Mouse (Mus musculus) MEL (cell line): ENCODE measurements around the gene Acap1. TPM values are rescaled to one million over a fixed set of nuclear protein-coding genes. Genes with fewer than 3 reads are reported as not detected.

ENCODE experiments used
- DNase-seq: peaks from one replicate; pipeline ENCODE4 v3.0.0; 2011; ENCODE audit warnings: low read depth, low spot score
- H3K27ac ChIP-seq: 2 replicates; pipeline ENCODE4 v1.5.1; 2012; ENCODE audit warnings: low read depth, mild to moderate bottlenecking, control low read depth, low read length, moderate library complexity; ENCODE audit not compliant: control insufficient read depth
- H3K27me3 ChIP-seq, 2 experiments: fragments of 150-350 bp in 1 of 2; sonication (generic) in 1 of 2; 2 replicates each; pipeline ENCODE4 v1.6.1; 2012; ENCODE audit warnings: low read length in 2 of 2, mild to moderate bottlenecking in 2 of 2, improper control_type of control experiment in 1 of 2, moderate library complexity in 1 of 2; ENCODE audit not compliant: insufficient read depth in 2 of 2, control insufficient read depth in 1 of 2
- H3K36me3 ChIP-seq, 2 experiments: 2 replicates each; pipeline ENCODE4 v1.6.1; 2012 to 2014; ENCODE audit warnings: low read length in 2 of 2, improper control_type of control experiment in 1 of 2, inconsistent platforms in 1 of 2, mild to moderate bottlenecking in 1 of 2; ENCODE audit not compliant: insufficient read depth in 2 of 2, control insufficient read depth in 1 of 2
- H3K4me1 ChIP-seq, 2 experiments: fragments of 150-350 bp in 1 of 2; sonication (generic) in 1 of 2; 2 replicates each; pipeline ENCODE4 v1.6.1; 2012; ENCODE audit warnings: low read length in 2 of 2, improper control_type of control experiment in 1 of 2, mild to moderate bottlenecking in 1 of 2; ENCODE audit not compliant: insufficient read depth in 2 of 2, control insufficient read depth in 1 of 2
- H3K4me3 ChIP-seq, 2 experiments: fragments of 150-350 bp in 1 of 2; sonication (generic) in 1 of 2; 2 replicates each; pipeline ENCODE4 v1.5.1; 2012; ENCODE audit warnings: low read depth in 2 of 2, low read length in 2 of 2, mild to moderate bottlenecking in 2 of 2, moderate library complexity in 2 of 2, control low read depth in 1 of 2, improper control_type of control experiment in 1 of 2; ENCODE audit not compliant: control insufficient read depth in 1 of 2, insufficient read depth in 1 of 2
- H3K79me2 ChIP-seq: 2 replicates; pipeline ENCODE4 v1.6.1; 2012; ENCODE audit warnings: mild to moderate bottlenecking, low read length, moderate library complexity; ENCODE audit not compliant: control insufficient read depth, poor library complexity, insufficient read depth
- H3K9ac ChIP-seq: 2 replicates; pipeline ENCODE4 v1.6.1; 2012; ENCODE audit warnings: low read depth, mild to moderate bottlenecking, control low read depth, low read length, moderate library complexity; ENCODE audit not compliant: control insufficient read depth, poor library complexity, severe bottlenecking
- H3K9me3 ChIP-seq: fragments of 150-350 bp; sonication (generic); replicated peaks from 2 replicates; pipeline ENCODE4 v1.6.1; 2012; ENCODE audit warnings: mild to moderate bottlenecking, low read length, improper control_type of control experiment, moderate library complexity; ENCODE audit not compliant: insufficient read depth
- CTCF ChIP-seq, 3 experiments: IDR thresholded peaks in 2 of 3; conservative IDR thresholded peaks in 1 of 3; 2 replicates each; pipeline ENCODE4 v1.5.1; 2011 to 2012; ENCODE audit warnings: low read length in 3 of 3, low read depth in 2 of 3, mild to moderate bottlenecking in 2 of 3, improper control_type of control experiment in 1 of 3, inconsistent platforms in 1 of 3, mixed read lengths in 1 of 3, moderate library complexity in 1 of 3; ENCODE audit not compliant: control insufficient read depth in 1 of 3, insufficient read depth in 1 of 3, poor library complexity in 1 of 3, severe bottlenecking in 1 of 3
- ELF1 ChIP-seq: IDR thresholded peaks from 2 replicates; pipeline ENCODE4 v1.6.1; 2014; ENCODE audit warnings: low read depth, mild to moderate bottlenecking, inconsistent platforms, low read length, improper control_type of control experiment, moderate library complexity
- EP300 ChIP-seq, 2 experiments: IDR thresholded peaks; 2 replicates each; pipeline ENCODE4 v1.6.1; 2011; ENCODE audit warnings: improper control_type of control experiment in 2 of 2, low read length in 2 of 2, low read depth in 1 of 2, mild to moderate bottlenecking in 1 of 2
- JUND ChIP-seq: IDR thresholded peaks from 2 replicates; pipeline ENCODE4 v1.6.1; 2011; ENCODE audit warnings: low read depth, mild to moderate bottlenecking, improper control_type of control experiment, low read length
- MAFK ChIP-seq: IDR thresholded peaks from 2 replicates; pipeline ENCODE4 v1.6.1; 2011; ENCODE audit warnings: low read depth, mild to moderate bottlenecking, low read length, improper control_type of control experiment, borderline replicate concordance
- MAX ChIP-seq: IDR thresholded peaks from 2 replicates; pipeline ENCODE4 v1.6.1; 2011; ENCODE audit warnings: low read length, improper control_type of control experiment
- MAZ ChIP-seq: IDR thresholded peaks from 2 replicates; pipeline ENCODE4 v1.6.1; 2012; ENCODE audit warnings: low read depth, mild to moderate bottlenecking, inconsistent platforms, low read length, improper control_type of control experiment
- MYB ChIP-seq: IDR thresholded peaks from 2 replicates; pipeline ENCODE4 v1.6.1; 2011; ENCODE audit warnings: mild to moderate bottlenecking, low read depth, low read length, improper control_type of control experiment
- MYC ChIP-seq: IDR thresholded peaks from 2 replicates; pipeline ENCODE4 v1.6.1; 2011; ENCODE audit warnings: low read depth, mild to moderate bottlenecking, low read length, improper control_type of control experiment, moderate library complexity
- NELFE ChIP-seq: IDR thresholded peaks from 2 replicates; pipeline ENCODE4 v1.6.1; 2011; ENCODE audit warnings: low read depth, low read length, improper control_type of control experiment
- NRF1 ChIP-seq: IDR thresholded peaks from 2 replicates; pipeline ENCODE4 v1.6.1; 2014; ENCODE audit warnings: low read depth, mild to moderate bottlenecking, inconsistent platforms, low read length, improper control_type of control experiment, moderate library complexity; ENCODE audit not compliant: poor library complexity, insufficient read depth, severe bottlenecking
- POLR2AphosphoS5 ChIP-seq: IDR thresholded peaks from 2 replicates; pipeline ENCODE4 v1.6.1; 2012; ENCODE audit warnings: low read depth, borderline replicate concordance, mild to moderate bottlenecking, inconsistent platforms, low read length, moderate library complexity, mixed read lengths
- RAD21 ChIP-seq: IDR thresholded peaks from 2 replicates; pipeline ENCODE4 v1.6.1; 2011; ENCODE audit warnings: mild to moderate bottlenecking, low read depth, low read length, improper control_type of control experiment
- SMC3 ChIP-seq: IDR thresholded peaks from 2 replicates; pipeline ENCODE4 v1.6.1; 2011; ENCODE audit warnings: low read depth, low read length, improper control_type of control experiment
- TAL1 ChIP-seq: IDR thresholded peaks from 2 replicates; pipeline ENCODE4 v1.6.1; 2012; ENCODE audit warnings: mild to moderate bottlenecking, inconsistent platforms, low read length, moderate library complexity, mixed read lengths
- TBP ChIP-seq: IDR thresholded peaks from 2 replicates; pipeline ENCODE4 v1.8.0; 2011; ENCODE audit warnings: low read depth, low read length, improper control_type of control experiment
- UBTF ChIP-seq: IDR thresholded peaks from 2 replicates; pipeline ENCODE4 v1.6.1; 2012; ENCODE audit warnings: low read depth, mild to moderate bottlenecking, inconsistent platforms, low read length, improper control_type of control experiment, moderate library complexity, borderline replicate concordance; ENCODE audit not compliant: insufficient read depth
- USF1 ChIP-seq: IDR thresholded peaks from 2 replicates; pipeline ENCODE4 v1.6.1; 2014; ENCODE audit warnings: low read depth, mild to moderate bottlenecking, inconsistent platforms, low read length, improper control_type of control experiment, moderate library complexity
- USF2 ChIP-seq, 2 experiments: IDR thresholded peaks; 2 replicates each; pipeline ENCODE4 v1.6.1; 2011 to 2012; ENCODE audit warnings: improper control_type of control experiment in 2 of 2, low read length in 2 of 2, borderline replicate concordance in 1 of 2, inconsistent platforms in 1 of 2, low read depth in 1 of 2, mild to moderate bottlenecking in 1 of 2; ENCODE audit not compliant: insufficient read depth in 1 of 2
- ZC3H11A ChIP-seq: IDR thresholded peaks from 2 replicates; pipeline ENCODE4 v1.6.1; 2012; ENCODE audit warnings: low read depth, mild to moderate bottlenecking, inconsistent platforms, low read length, improper control_type of control experiment
- ZKSCAN1 ChIP-seq: IDR thresholded peaks from 2 replicates; pipeline ENCODE4 v1.6.1; 2012; ENCODE audit warnings: low read depth, mild to moderate bottlenecking, inconsistent platforms, low read length, improper control_type of control experiment, moderate library complexity
- ZMIZ1 ChIP-seq: IDR thresholded peaks from 2 replicates; pipeline ENCODE4 v1.6.1; 2012; ENCODE audit warnings: low read depth, mild to moderate bottlenecking, inconsistent platforms, low read length, improper control_type of control experiment, moderate library complexity
- polyA plus RNA-seq, 2 experiments: library from polyadenylated mRNA; stranded (reverse) in 1 of 2; unstranded in 1 of 2; fragments of >175 nt in 1 of 2; fragments of >200 nt in 1 of 2; gene quantifications; 2 replicates each; pipeline versions ENCODE4 v1.2.1 to v1.2.4; 2012; ENCODE audit warnings: low replicate concordance in 2 of 2, low read depth in 1 of 2; ENCODE audit not compliant: insufficient read length in 2 of 2, insufficient read depth in 1 of 2, missing spikeins in 1 of 2
- total RNA-seq: library from RNA; depleted of rRNA; stranded (reverse); fragments of 300-350 nt; gene quantifications from 2 replicates; pipeline ENCODE4 v1.2.3, GENCODE M21; 2012

The Acap1 gene
- total and polyA plus RNA-seq, 3 experiments, result 20.7 to 42.2 TPM; not detected in 1

GRCm38 (mm10) chr11:69850754-69851153 is 44.6 kb downstream of the Acap1 start:
- Histone ChIP-seq H3K27me3 (no peaks in the 10 kb centered on the region), H3K27ac (no peak overlapping the region), H3K36me3 (peaks cover 0 to 14% of the 10 kb centered on the region in 2 experiments; a peak in 2 of 4 replicates), H3K4me3 (no peak overlapping the region), H3K9ac (no peak overlapping the region), H3K4me1 (peaks cover 7 to 28% of the 10 kb centered on the region in 2 experiments; a peak in 3 of 4 replicates)
- no peak for DNase-seq
- TF ChIP-seq ZC3H11A, result no peak
- no peak for TF ChIP-seq CTCF (IDR thresholded peaks at IDR 0.05 in 2 of 3, conservative IDR thresholded peaks at IDR 0.05 in 1 of 3; ENCODE audit: control insufficient read depth in 1 of 3, insufficient read depth in 1 of 3, low read depth in 2 of 3, low read length in 3 of 3, poor library complexity in 1 of 3, severe bottlenecking in 1 of 3)
- no peak for TF ChIP-seq NELFE
- TF ChIP-seq RAD21, result no peak
- no peak for TF ChIP-seq JUND
- TF ChIP-seq USF1, result no peak
- no peak for TF ChIP-seq ELF1
- TF ChIP-seq TAL1, result no peak
- no peak for TF ChIP-seq SMC3
- no peak for TF ChIP-seq TBP
- TF ChIP-seq EP300 (IDR thresholded peaks at IDR 0.05; ENCODE audit: low read depth in 1 of 2, low read length in 2 of 2), result no peak
- no peak for TF ChIP-seq MAFK
- no peak for TF ChIP-seq POLR2AphosphoS5
- no peak for TF ChIP-seq ZMIZ1
- TF ChIP-seq, all 39 proteins: peak for 0
- no peaks in the 10 kb centered on the region for H3K9me3 ChIP-seq
- peaks cover 3% of the 10 kb centered on the region; the same call in 1 of the 2 replicates for H3K79me2 ChIP-seq

- Histone ChIP-seq H3K9me3 (no peaks in the 10 kb centered on the region), H3K27me3 (no peaks in the 10 kb centered on the region), H3K36me3 (peaks cover 0 to 10% of the 10 kb centered on the region in 2 experiments; a peak in 2 of 4 replicates), H3K4me3 (no peak overlapping the region), H3K27ac (no peak overlapping the region), H3K79me2 (peaks cover 3% of the 10 kb centered on the region; the same call in 1 of the 2 replicates), H3K4me1 (peaks cover 11 to 26% of the 10 kb centered on the region in 2 experiments; a peak in 3 of 4 replicates), H3K9ac (no peak overlapping the region)
- TF ChIP-seq ZMIZ1 (no peak), TAL1 (no peak), UBTF (no peak), NELFE (no peak), MYB (no peak), MAFK (no peak), JUND (no peak), CTCF (IDR thresholded peaks at IDR 0.05 in 2 of 3, conservative IDR thresholded peaks at IDR 0.05 in 1 of 3; ENCODE audit: control insufficient read depth in 1 of 3, insufficient read depth in 1 of 3, low read depth in 2 of 3, low read length in 3 of 3, poor library complexity in 1 of 3, severe bottlenecking in 1 of 3) (no peak), MAZ (no peak), USF2 (IDR thresholded peaks at IDR 0.05; ENCODE audit: borderline replicate concordance in 1 of 2, insufficient read depth in 1 of 2, low read depth in 1 of 2, low read length in 2 of 2) (no peak), TBP (no peak), POLR2AphosphoS5 (no peak), MAX (no peak), ZC3H11A (no peak), USF1 (no peak), SMC3 (no peak), ZKSCAN1 (no peak), MYC (no peak), NRF1 (no peak)
- DNase-seq, result no peak
Measured at GRCm38 (mm10) chr11:69849884-69850283, 45.5 kb downstream of the Acap1 start.
